Mouse (Mus musculus) CH12.LX (cell line): ENCODE measurements around the gene Tbrg1.
A peak's percentile ranks its signal among the peaks of the same experiment; 100 is the strongest.

ENCODE experiments used
- CHD1 ChIP-seq: IDR thresholded peaks from 2 replicates; pipeline ENCODE4 v1.6.1; 2012; ENCODE audit warnings: low read depth, low read length, improper control_type of control experiment, inconsistent platforms
- CTCF ChIP-seq, 2 experiments: IDR thresholded peaks in 1 of 2; conservative IDR thresholded peaks in 1 of 2; 2 replicates each; pipeline ENCODE4 v1.5.1; 2011 to 2012; ENCODE audit warnings: low read depth in 2 of 2, low read length in 2 of 2, improper control_type of control experiment in 1 of 2, inconsistent platforms in 1 of 2, mild to moderate bottlenecking in 1 of 2, moderate library complexity in 1 of 2
- ELF1 ChIP-seq: IDR thresholded peaks from 2 replicates; pipeline ENCODE4 v1.6.1; 2014; ENCODE audit warnings: low read depth, mild to moderate bottlenecking, inconsistent platforms, low read length, improper control_type of control experiment
- EP300 ChIP-seq: IDR thresholded peaks from 2 replicates; pipeline ENCODE4 v1.6.1; 2011; ENCODE audit warnings: low read length, improper control_type of control experiment
- GABPA ChIP-seq: IDR thresholded peaks from 2 replicates; pipeline ENCODE4 v1.6.1; 2012; ENCODE audit warnings: low read depth, low read length, improper control_type of control experiment, inconsistent platforms; ENCODE audit not compliant: insufficient replicate concordance
- HCFC1 ChIP-seq: IDR thresholded peaks from 2 replicates; pipeline ENCODE4 v1.6.1; 2012; ENCODE audit warnings: low read depth, mild to moderate bottlenecking, inconsistent platforms, low read length, improper control_type of control experiment
- MAX ChIP-seq: IDR thresholded peaks from 2 replicates; pipeline ENCODE4 v1.6.1; 2011; ENCODE audit warnings: low read length, improper control_type of control experiment
- MAZ ChIP-seq: IDR thresholded peaks from 2 replicates; pipeline ENCODE4 v1.6.1; 2012; ENCODE audit warnings: low read depth, mild to moderate bottlenecking, inconsistent platforms, low read length, improper control_type of control experiment, moderate library complexity
- MEF2A ChIP-seq: IDR thresholded peaks from 2 replicates; pipeline ENCODE4 v1.6.1; 2014; ENCODE audit warnings: low read depth, mild to moderate bottlenecking, inconsistent platforms, low read length, improper control_type of control experiment, borderline replicate concordance
- MXI1 ChIP-seq: IDR thresholded peaks from 2 replicates; pipeline ENCODE4 v1.6.1; 2011; ENCODE audit warnings: mild to moderate bottlenecking, low read depth, low read length, improper control_type of control experiment
- POLR2A ChIP-seq: IDR thresholded peaks from 2 replicates; pipeline ENCODE4 v1.6.1; 2011; ENCODE audit warnings: low read depth, mild to moderate bottlenecking, improper control_type of control experiment, low read length
- UBTF ChIP-seq: IDR thresholded peaks from 2 replicates; pipeline ENCODE4 v1.6.1; 2012; ENCODE audit warnings: low read depth, mild to moderate bottlenecking, inconsistent platforms, low read length, improper control_type of control experiment, moderate library complexity

DNA sequence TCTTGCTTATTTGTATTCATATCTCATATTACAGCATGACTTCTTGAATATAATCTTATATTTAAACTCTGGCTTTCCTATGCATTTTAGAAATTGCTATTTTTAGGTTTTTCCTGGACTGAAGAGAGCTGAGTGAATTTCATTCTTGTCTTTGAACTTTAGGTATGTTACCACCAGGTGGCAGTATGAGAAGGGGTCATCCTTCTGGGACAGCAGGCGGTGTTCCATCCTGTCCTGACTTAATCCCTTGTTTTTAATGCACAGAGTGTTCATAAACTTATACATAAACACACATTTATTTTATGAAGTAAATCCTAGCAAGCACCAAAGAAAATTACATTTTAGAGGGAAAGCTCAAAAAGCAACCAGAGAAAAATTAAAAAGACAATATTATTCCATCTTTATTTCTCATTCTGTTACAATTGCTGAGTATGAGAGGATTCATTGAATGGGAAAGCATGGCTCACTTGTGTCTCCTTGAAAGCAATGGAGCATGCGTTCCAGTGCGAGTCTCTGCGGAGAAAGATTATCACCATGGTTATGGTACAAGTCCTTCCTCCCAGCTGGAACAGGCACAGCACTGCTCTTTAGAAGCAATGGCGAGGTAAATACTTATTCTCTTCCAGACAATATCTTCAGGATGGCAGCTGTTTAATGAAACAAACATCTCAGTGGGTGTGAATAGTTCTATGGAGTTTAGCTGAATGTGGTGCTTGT, 33.0 kb upstream of the Tbrg1 start:
- TF ChIP-seq HCFC1 (no peak), MAZ (0 out of 2 replicates have a peak, but pooled peaks have one; percentile 35), MAX (peak; percentile 20; the same call in 1 of the 2 replicates), POLR2A (no peak), ELF1 (no peak), CTCF (conservative IDR thresholded peaks at IDR 0.05 in 1 of 2, IDR thresholded peaks at IDR 0.05 in 1 of 2; ENCODE audit: low read depth in 2 of 2, low read length in 2 of 2) (peak; percentile 22 to 77; a peak in 2 of 4 replicates), MXI1 (no peak), CHD1 (no peak), EP300 (no peak), MEF2A (no peak), UBTF (no peak), GABPA (no peak)
